Mouse (Mus musculus) E14TG2a.4 (cell line): ENCODE results near the gene Nlrc3.

ENCODE experiments used
- H3K27me3 ChIP-seq: 2 replicates; pipeline ENCODE4 v1.6.1; 2014; ENCODE audit warnings: low read length, control low read depth; ENCODE audit not compliant: insufficient read depth
- H3K36me3 ChIP-seq: 2 replicates; pipeline ENCODE4 v1.6.1; 2014; ENCODE audit warnings: low read length, control low read depth; ENCODE audit not compliant: insufficient read depth
- H3K4me1 ChIP-seq: replicated peaks from 2 replicates; pipeline ENCODE4 v1.6.1; 2014; ENCODE audit warnings: low read depth, low read length, control low read depth
- H3K4me3 ChIP-seq: replicated peaks from 2 replicates; pipeline ENCODE4 v1.5.1; 2014; ENCODE audit warnings: mild to moderate bottlenecking, low read length
- H3K9me3 ChIP-seq: 2 replicates; pipeline ENCODE4 v1.6.1; 2014; ENCODE audit warnings: low read length, control low read depth
- CTCF ChIP-seq: conservative IDR thresholded peaks from 2 replicates; pipeline ENCODE4 v1.5.1; 2014; ENCODE audit warnings: low read length
- NANOG ChIP-seq: IDR thresholded peaks from 2 replicates; pipeline ENCODE4 v1.6.1; 2014; ENCODE audit warnings: borderline replicate concordance, low read length, mixed read lengths
- POU5F1 ChIP-seq: IDR thresholded peaks from 2 replicates; pipeline ENCODE4 v1.6.1; 2014; ENCODE audit warnings: low read length, borderline replicate concordance

The Nlrc3 gene

GRCm38 (mm10) chr16:3908537-3909111 lies 67.8 kb downstream of the Nlrc3 start, which contains the start of the genes 1700037C18Rik and Cluap1:
1700037C18Rik (minus strand) TSS chr16:3908689.
Cluap1 (plus strand) TSS chr16:3908801.
- H3K9me3 ChIP-seq: no peaks in the 10 kb centered on the region
- TF ChIP-seq CTCF: peak; percentile 52
- no peak; the same call in 1 of the 2 replicates for TF ChIP-seq POU5F1
- no peak for TF ChIP-seq NANOG

DNA sequence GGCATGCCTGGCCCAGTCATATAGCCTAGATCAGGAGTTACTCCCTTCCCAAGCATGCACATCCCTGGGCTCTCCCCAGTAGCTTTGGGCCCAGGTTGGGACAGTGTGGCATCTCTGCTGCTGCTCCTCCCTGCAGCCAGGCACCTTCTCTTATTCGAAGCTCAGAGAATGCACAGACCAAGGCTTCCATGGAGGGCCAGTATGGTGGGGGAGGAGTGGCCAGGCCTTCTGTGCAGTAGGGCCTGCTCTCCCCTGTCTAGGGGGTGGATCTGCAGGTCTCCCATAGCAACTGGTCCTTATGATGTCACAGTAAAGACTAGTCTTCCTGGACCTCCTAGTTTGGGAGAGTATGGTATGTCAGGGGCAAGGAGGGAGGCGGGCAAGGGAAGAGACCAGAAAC lies 69.0 kb downstream of the Nlrc3 start:
- Histone ChIP-seq H3K4me1 (peaks cover 23% of the 10 kb centered on the region), H3K9me3 (no peaks in the 10 kb centered on the region), H3K36me3 (peaks cover 51% of the 10 kb centered on the region), H3K4me3 (no peak overlapping the region), H3K27me3 (no peaks in the 10 kb centered on the region)
- TF ChIP-seq NANOG: no peak
- TF ChIP-seq CTCF: no peak
- TF ChIP-seq POU5F1: no peak

More at GRCm38 (mm10) chr16:3908537-3909111, 67.8 kb downstream of the Nlrc3 start, which contains the start of the genes 1700037C18Rik and Cluap1:
- no peaks in the 10 kb centered on the region for H3K27me3 ChIP-seq
- H3K4me3 ChIP-seq: peak within 1 kb of the TSS; percentile 90
- peaks cover 51% of the 10 kb centered on the region for H3K36me3 ChIP-seq
- peaks cover 23% of the 10 kb centered on the region for H3K4me1 ChIP-seq

GRCm38 (mm10) chr16:3896553-3896952 lies 79.9 kb downstream of the Nlrc3 start:
- Histone ChIP-seq H3K27me3 (no peaks in the 10 kb centered on the region), H3K36me3 (peaks cover 66% of the 10 kb centered on the region), H3K9me3 (no peaks in the 10 kb centered on the region), H3K4me1 (peaks cover 45% of the 10 kb centered on the region), H3K4me3 (no peak overlapping the region)
- TF ChIP-seq NANOG (no peak), POU5F1 (no peak), CTCF (no peak)

- Histone ChIP-seq H3K36me3 (peaks cover 61% of the 10 kb centered on the region), H3K4me1 (peaks cover 45% of the 10 kb centered on the region), H3K27me3 (no peaks in the 10 kb centered on the region), H3K4me3 (no peak overlapping the region), H3K9me3 (no peaks in the 10 kb centered on the region)
- no peak for TF ChIP-seq CTCF
- no peak for TF ChIP-seq NANOG
- no peak for TF ChIP-seq POU5F1
Observed at GRCm38 (mm10) chr16:3896046-3896445, 80.4 kb downstream of the Nlrc3 start.

DNA sequence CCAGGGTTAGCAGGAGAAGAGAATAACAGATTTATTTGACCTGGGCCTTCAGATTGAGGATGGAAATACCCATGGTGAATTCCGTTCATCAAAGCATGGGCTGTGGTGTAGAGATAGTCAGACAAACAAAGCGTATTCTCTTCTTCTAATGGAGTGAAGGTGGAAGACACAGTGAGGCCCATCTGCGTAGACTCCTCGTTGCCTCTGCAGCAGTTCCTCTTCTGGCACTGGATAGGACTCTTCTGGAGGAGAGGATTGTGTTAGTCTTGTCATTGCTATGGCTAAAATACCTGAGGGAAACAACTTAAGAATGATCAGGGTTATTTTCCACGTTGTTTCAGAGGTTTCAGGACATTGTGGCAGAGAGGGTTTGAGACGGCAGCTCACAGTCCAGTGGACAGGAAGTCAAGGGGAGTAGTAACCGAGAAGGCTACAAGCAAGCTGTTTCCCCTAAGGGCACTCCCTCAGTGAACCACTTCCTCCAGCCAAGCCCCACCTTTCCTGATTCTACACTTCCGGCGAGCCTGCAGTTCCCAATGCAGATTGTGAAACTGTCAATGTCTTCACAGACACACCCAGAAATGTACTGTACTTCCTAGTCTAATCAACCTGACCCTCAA lies 81.1 kb downstream of the Nlrc3 start:
- Histone ChIP-seq H3K4me3 (peak overlapping the region; percentile 21), H3K9me3 (no peaks in the 10 kb centered on the region), H3K27me3 (no peaks in the 10 kb centered on the region), H3K4me1 (peaks cover 50% of the 10 kb centered on the region), H3K36me3 (peaks cover 53% of the 10 kb centered on the region)
- TF ChIP-seq NANOG (0 out of 2 replicates have a peak, but pooled peaks have one; percentile 28), CTCF (no peak)
